Mouse (Mus musculus) right cerebral cortex, postnatal 10 days (tissue): ENCODE measurements at regions not wholly inside any gene's neighbourhood (a gene's known extent, or its start where the extent isn't known, plus 50 kb on each side); places are given as distances from the start of the nearest gene placed in this dataset.

ENCODE experiments used
- DNase-seq, 2 experiments: peaks; one replicate each; pipeline ENCODE4 v3.0.0; 2021; ENCODE audit warnings: low spot score in 2 of 2

- no peak for DNase-seq
Measured at GRCm38 (mm10) chr16:93264061-93264585, 339.7 kb downstream of the Setd4 start.

- no peak for DNase-seq
Measured at GRCm38 (mm10) chr16:93263141-93263815, 340.6 kb downstream of the Setd4 start.

- peak; percentile 57 to 61 for DNase-seq
Measured at GRCm38 (mm10) chr16:93246825-93247224, 357.0 kb downstream of the Setd4 start.

GRCm38 (mm10) chr16:93245738-93246137 is 358.1 kb downstream of the Setd4 start:
- DNase-seq, result no peak

DNA sequence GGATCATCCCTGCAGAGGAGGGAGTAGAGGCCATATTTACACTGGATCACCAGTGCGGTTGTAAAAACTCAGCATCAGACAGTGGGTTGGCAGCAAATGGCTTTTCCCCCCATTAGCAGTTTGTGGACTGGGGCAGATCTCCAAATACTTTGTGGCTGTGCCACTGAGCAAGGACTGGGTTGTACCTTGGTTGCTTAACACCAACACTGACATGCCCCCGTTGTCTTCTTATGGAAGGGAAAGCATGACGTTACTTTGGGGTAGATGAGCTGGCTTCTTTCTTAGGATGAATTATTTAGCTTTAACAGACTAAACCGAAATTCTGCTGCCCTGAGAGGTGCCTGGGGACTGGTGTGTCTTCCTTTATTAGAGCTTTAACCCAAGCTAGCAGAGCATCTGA is 365.0 kb downstream of the Setd4 start:
- DNase-seq, result no peak

GRCm38 (mm10) chr16:93238326-93238725 is 365.5 kb downstream of the Setd4 start:
- no peak for DNase-seq

DNA sequence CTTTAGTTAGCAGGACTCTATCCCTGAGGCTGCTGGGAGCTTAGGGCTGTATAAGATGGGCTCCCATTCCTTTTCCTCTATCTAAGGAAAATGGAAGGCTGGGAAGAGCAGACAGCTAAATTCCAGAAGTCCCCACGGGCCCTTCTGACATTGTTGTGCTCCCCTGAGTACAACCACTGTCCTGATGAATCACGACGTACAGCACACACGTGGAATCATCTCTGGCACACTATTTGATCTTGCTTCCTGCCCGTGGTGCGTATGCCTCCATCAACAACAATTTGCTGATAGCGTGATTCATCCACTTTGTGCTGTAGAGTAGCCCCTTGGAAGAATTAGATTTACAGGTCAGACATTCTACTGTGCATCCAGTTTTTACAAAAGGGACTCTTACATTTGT is 378.2 kb downstream of the Setd4 start:
- no peak for DNase-seq

- no peak for DNase-seq
Measured at GRCm38 (mm10) chr16:93225196-93225595, 378.7 kb downstream of the Setd4 start.

GRCm38 (mm10) chr16:93219731-93220130 is 384.1 kb downstream of the Setd4 start:
- DNase-seq, result no peak

- DNase-seq, result no peak
Measured at GRCm38 (mm10) chr16:93218402-93218801, 385.5 kb downstream of the Setd4 start.

DNA sequence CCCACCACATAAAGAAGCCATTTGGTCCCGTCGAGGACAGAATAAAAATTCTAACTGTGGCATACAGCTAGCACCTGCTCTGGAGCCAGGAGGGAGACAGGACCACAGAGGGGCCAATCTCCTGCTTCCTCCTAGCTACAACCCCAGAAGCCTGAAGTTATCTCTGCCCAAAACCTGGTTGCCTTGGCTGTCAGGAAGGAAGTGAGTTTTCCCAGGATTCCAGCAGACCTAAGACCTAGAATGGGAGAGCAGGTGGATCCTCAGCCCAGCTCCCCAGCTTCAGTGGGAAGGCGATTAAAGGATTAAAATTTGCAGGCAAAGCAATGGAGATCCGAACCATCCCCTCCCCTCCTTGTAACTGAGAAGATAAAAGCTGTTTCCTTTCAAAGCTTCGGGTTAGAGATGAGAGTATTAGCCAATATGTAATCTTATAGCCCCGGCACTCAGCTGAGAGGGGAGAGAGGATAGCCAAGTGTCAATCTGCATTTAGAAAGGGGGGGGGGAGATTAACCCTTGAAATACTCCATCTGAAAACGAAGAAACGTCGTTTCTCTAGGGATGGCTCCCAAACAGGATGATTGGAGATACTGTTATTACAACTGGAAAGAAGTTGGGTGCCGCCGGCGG is 386.1 kb downstream of the Setd4 start:
- DNase-seq, result no peak

DNA sequence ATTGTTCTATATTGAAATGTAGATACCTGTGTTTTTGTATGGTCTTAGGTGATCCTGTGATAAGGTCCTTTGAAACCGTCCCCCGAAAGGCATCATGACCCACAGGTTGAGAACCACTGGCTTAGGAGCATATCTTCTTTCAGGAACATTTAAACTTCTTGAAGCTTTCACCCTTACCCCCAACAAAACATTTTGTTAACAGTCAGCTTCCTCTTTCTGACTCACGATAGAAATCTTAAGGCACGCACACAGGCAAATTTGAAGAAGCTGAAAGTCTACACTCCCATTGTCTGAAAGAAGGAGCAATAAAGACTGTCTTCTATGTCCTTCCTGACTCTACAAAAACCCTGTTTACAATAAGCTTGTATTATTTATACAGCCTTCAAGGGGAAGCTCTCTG is 388.2 kb downstream of the Setd4 start:
- no peak for DNase-seq

DNA sequence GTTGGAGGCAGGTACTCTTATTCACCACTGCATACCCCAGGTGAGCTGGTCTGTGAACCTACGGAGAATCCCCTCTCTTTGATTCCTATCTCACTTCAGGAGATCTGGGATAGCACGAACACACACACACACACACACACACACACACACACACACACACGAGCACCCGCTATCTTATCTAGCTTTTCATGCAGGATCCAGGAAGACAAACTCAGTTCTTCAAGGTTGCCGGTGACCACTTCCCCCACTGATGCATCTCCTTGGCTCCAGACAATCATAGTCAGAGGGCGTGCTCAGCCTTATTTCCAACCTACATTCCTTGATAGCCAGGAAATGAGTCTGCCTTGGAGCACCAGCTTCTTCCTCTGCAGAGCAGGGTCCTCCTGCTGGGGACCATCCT is 387.7 kb upstream of the Runx1 start:
- no peak for DNase-seq

GRCm38 (mm10) chr16:93207675-93208074 is 381.7 kb upstream of the Runx1 start:
- no peak for DNase-seq

DNA sequence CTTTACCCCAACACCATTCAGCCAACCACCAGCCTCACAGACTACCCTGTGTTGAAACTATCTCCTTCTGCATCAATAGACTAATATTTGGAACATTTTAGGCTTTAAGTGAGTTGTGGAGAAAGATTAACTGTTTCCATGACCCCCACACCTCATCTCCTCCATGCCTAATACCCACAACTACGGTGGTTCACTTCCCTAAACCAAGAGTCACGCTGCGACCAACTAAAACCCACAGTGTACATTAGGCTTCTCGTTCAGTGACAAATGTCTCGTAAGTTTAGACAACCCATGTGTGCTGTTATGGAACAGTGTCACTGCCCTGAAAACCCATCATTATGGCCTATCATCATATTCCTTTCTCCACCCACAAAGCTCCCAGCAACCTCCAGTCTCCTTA is 381.3 kb upstream of the Runx1 start:
- no peak for DNase-seq

DNA sequence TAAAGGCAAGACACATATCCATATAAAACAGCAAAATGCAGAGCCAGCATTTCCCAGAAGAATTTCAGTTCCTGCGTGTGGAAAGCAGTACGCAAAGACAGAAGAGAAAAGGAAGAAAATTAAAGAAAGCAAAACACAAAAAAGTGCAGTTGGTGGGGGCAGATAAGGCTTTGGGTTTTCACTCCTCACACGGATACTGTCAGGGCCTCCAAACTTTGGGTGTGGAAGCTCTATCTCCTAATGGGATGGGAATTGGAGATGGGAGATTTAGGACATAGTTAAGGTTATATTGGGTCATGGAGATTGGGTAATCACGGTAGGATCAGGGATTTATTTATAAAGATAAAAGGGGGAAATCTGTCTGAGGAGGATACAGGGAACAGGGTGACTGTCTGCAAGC is 380.4 kb upstream of the Runx1 start:
- no peak for DNase-seq

DNA sequence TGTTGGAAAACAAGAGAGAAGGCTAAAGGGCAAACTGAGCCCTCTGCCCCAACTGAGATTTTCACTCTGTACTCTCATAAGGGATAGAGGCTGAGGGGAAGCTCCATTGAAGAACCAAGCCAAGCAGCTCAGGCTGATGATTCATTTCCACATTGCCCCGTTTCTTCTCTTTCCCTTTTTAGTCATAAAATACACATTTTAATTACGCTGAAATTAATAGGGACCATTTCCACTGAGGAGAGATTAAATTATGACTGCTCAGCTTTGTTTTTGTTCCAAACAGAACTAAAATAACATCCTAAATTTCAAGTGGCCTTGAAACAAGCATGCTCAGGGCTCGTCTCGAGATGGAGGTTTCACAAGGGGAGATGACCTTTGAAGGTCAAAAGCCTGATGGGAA is 378.7 kb upstream of the Runx1 start:
- DNase-seq, result no peak

- DNase-seq, result peak in 1 of 2 experiments; percentile 23
Measured at GRCm38 (mm10) chr16:93202591-93202990, 376.6 kb upstream of the Runx1 start.

GRCm38 (mm10) chr16:93197300-93197699 is 371.4 kb upstream of the Runx1 start:
- no peak for DNase-seq

- no peak for DNase-seq
Measured at GRCm38 (mm10) chr16:93193921-93194481, 368.1 kb upstream of the Runx1 start.

- no peak for DNase-seq
Measured at GRCm38 (mm10) chr16:93193263-93193662, 367.3 kb upstream of the Runx1 start.

DNA sequence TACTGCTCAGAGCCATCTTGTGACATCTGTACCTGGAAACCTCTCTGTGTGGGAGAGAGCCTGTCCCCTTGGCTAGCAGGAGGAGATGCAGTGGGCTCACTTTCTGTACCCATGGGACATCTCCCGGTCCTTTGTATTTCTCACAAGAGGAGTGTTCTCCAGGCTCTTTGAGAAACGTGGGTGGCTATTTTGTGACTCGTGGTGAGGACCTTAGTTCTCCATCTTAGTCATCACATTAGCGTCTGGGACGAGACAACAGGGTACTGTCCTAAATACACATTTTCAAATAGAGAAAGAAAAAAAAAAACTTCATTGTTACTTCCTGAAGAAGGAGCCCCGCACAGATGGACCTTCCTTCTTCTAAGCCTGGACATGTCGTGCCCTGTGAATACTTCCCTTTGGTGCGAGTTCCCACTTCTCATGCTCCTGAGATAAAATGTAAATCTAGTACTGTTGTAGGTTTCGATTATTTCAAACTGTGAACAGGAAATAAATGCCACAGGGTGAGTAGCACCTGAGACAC is 366.8 kb upstream of the Runx1 start:
- DNase-seq, result no peak

DNA sequence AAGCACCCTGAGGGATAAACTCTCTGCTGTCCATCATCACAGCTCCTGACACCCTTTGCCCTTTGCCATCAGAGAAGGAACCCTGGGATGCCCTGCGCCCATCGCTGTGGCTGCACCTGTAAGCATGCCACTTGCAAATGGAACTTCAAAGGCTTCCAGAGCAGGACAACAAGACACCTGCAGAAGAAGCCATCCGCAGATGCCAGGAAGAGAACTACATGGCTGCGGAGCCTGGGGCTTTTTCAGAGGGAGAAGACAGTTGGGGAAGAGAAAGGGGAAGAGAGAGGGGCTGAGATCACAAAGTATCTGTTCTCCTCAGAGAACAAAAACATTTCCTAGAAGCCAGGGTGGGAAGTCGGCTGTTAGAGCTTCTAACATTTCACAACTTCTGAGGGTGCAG is 365.2 kb upstream of the Runx1 start:
- no peak for DNase-seq
